Mouse (Mus musculus): ENCODE measurements around the gene Rabl2. TPM values are rescaled to one million over a fixed set of nuclear protein-coding genes. Genes with fewer than 3 reads are reported as not detected.

Gene Rabl2
- total RNA-seq (2014; rRNA removed; ENCODE audit: low replicate concordance) (9.6 and 12.7 TPM in 2 replicates), polyA plus RNA-seq (2015; fragmentation: Nextera tagmentation; extraction: Ambion mirVana) (9.2 and 10.3 TPM in 2 replicates)

DNA sequence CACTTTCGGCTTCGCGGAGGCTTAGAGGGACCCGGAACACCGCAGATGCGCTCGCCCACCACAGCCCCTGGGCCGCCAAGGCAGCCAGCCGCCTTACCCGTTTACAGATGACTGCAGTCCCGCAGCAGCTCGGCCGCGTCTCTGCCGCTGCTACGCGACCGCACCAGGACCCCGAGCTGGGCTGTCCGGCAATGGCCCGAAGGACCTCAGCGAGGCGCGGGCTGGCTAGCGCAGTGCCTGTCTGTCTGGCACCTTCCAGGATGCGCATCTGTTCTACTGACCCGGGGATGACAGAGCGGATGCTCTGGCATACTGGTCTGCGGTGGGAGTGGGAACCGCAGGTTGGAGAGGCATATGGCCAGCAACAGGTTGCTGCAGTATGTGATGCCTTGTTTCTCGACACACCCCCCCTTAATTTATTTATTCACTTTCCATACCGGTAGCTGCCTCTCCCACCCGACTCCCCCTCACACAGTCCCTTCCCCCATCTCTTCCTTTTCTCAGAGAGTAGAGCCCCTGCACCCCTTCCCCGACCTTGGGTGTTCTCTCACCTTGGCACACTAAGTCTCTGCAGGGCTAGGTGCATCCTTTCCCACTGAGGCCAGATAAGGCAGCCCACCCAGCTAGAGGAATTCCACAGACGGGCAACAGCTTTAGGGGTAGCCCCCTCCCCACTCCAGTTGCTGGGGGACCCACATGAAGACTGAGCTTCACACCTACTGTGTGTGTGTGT lies at the start of gene Rabl2:
TSS of gene Rabl2 (minus strand) at position 201 of the 733 bp plus-strand sequence.
- Histone ChIP-seq H3K27ac (ENCODE audit: low read depth) (no peak within 1 kb of the TSS), H3K9ac (replicated peaks; ENCODE audit: low read depth, low read length) (peak within 1 kb of the TSS; percentile 64), H3K9me3 (replicated peaks; ENCODE audit: control insufficient read depth, low read length) (no peaks in the 10 kb centered on the region), H3K4me2 (ENCODE audit: low read depth, low read length) (peak within 1 kb of the TSS; percentile 89), H3K27me3 (ENCODE audit: control insufficient read depth, insufficient read depth, low read length) (no peaks in the 10 kb centered on the region), H3K4me1 (ENCODE audit: control insufficient read depth, insufficient read depth) (0 out of 2 replicates have a peak, but pooled peaks cover 4% of the 10 kb centered on the region), H3K36me3 (replicated peaks; ENCODE audit: control insufficient read depth, insufficient read depth, low read length) (0 out of 2 replicates have a peak, but pooled peaks cover 6% of the 10 kb centered on the region), H3K4me3 (ENCODE audit: low read depth, low read length) (peak within 1 kb of the TSS; percentile 86)
- WGBS: under 1% methylated on average over 35 of the region's 35 CpGs
- TF ChIP-seq EP300 (IDR thresholded peaks at IDR 0.05; ENCODE audit: low read depth) (peak; percentile 81; the same call in 1 of the 2 replicates), CTCF (IDR thresholded peaks at IDR 0.05; ENCODE audit: low read depth) (0 out of 2 replicates have a peak, but pooled peaks have one; percentile 11)
- peak; percentile 96 for ATAC-seq (ENCODE audit: insufficient read depth, low read depth)
- DNase-seq (ENCODE audit: low spot score): peak; percentile 75

- Histone ChIP-seq H3K4me2 (ENCODE audit: low read depth, low read length) (no peak overlapping the region), H3K9ac (replicated peaks; ENCODE audit: low read depth, low read length) (no peak overlapping the region), H3K4me1 (ENCODE audit: control insufficient read depth, insufficient read depth) (no peaks in the 10 kb centered on the region), H3K9me3 (replicated peaks; ENCODE audit: control insufficient read depth, low read length) (no peaks in the 10 kb centered on the region), H3K4me3 (ENCODE audit: low read depth, low read length) (no peak overlapping the region), H3K36me3 (replicated peaks; ENCODE audit: control insufficient read depth, insufficient read depth, low read length) (no peaks in the 10 kb centered on the region), H3K27me3 (ENCODE audit: control insufficient read depth, insufficient read depth, low read length) (no peaks in the 10 kb centered on the region), H3K27ac (ENCODE audit: low read depth) (no peak overlapping the region)
- DNase-seq (ENCODE audit: low spot score) (peak; percentile 75), ATAC-seq (ENCODE audit: insufficient read depth, low read depth) (peak; percentile 51)
- TF ChIP-seq EP300 (IDR thresholded peaks at IDR 0.05; ENCODE audit: low read depth) (no peak), CTCF (IDR thresholded peaks at IDR 0.05; ENCODE audit: low read depth) (peak; percentile 99)
- 5% methylated on average over 6 of the region's 6 CpGs for WGBS
These were observed 31.9 kb upstream of the Rabl2 start for GRCm38 (mm10) chr15:89623626-89623959.

GRCm38 (mm10) chr15:89622959-89623625 lies 31.4 kb upstream of the Rabl2 start:
- no peak for ATAC-seq (ENCODE audit: insufficient read depth, low read depth)

DNA sequence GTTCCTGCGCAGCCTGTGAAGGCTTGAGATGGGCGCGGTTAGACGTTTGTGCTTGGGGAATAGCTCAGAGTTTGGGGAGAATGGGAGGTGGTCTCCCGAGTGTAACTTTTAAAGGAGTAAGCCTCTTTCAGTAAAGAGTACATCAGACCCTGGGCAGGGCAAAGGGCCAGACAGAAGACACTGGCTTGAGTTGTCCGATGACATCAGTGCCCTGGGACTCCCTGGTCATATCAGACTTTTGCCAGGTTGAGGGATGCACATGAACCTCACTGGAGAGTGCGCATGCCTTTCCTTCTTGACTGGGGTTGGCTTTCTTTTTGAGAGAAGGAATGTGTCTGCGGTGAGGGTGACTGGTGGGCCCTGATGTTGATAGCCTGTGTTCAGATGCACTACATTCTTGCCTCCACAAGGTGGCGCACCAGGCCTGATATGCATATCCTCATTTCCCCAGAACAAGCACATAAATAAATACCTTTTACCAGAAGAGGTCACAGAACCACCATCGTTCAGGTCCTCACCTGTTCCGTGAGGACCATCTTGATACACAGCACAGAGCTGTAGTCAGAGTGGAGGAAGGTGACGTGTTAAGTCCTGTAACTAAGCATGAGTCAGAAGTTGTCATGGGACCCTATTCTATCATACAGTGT lies 30.7 kb upstream of the Rabl2 start:
- Histone ChIP-seq H3K9ac (replicated peaks; ENCODE audit: low read depth, low read length) (no peak overlapping the region), H3K9me3 (replicated peaks; ENCODE audit: control insufficient read depth, low read length) (no peaks in the 10 kb centered on the region), H3K27ac (ENCODE audit: low read depth) (no peak overlapping the region), H3K36me3 (replicated peaks; ENCODE audit: control insufficient read depth, insufficient read depth, low read length) (no peaks in the 10 kb centered on the region), H3K4me3 (ENCODE audit: low read depth, low read length) (no peak overlapping the region), H3K4me1 (ENCODE audit: control insufficient read depth, insufficient read depth) (no peaks in the 10 kb centered on the region), H3K27me3 (ENCODE audit: control insufficient read depth, insufficient read depth, low read length) (no peaks in the 10 kb centered on the region), H3K4me2 (ENCODE audit: low read depth, low read length) (no peak overlapping the region)
- DNase-seq (ENCODE audit: low spot score): peak; percentile 54
- 74% methylated on average over 12 of the region's 12 CpGs for WGBS
- ATAC-seq (ENCODE audit: insufficient read depth, low read depth): no peak
- TF ChIP-seq CTCF (IDR thresholded peaks at IDR 0.05; ENCODE audit: low read depth) (peak; percentile 76), EP300 (IDR thresholded peaks at IDR 0.05; ENCODE audit: low read depth) (no peak)

More at GRCm38 (mm10) chr15:89622959-89623625, 31.4 kb upstream of the Rabl2 start:
- no peak overlapping the region for H3K4me3 ChIP-seq (ENCODE audit: low read depth, low read length)
- WGBS: 38% methylated on average over 5 of the region's 5 CpGs
- H3K36me3 ChIP-seq (replicated peaks; ENCODE audit: control insufficient read depth, insufficient read depth, low read length): no peaks in the 10 kb centered on the region
- TF ChIP-seq CTCF (IDR thresholded peaks at IDR 0.05; ENCODE audit: low read depth) (no peak), EP300 (IDR thresholded peaks at IDR 0.05; ENCODE audit: low read depth) (no peak)
- no peaks in the 10 kb centered on the region for H3K4me1 ChIP-seq (ENCODE audit: control insufficient read depth, insufficient read depth)
- H3K27me3 ChIP-seq (ENCODE audit: control insufficient read depth, insufficient read depth, low read length): no peaks in the 10 kb centered on the region
- no peak for DNase-seq (ENCODE audit: low spot score)
- no peak overlapping the region for H3K9ac ChIP-seq (replicated peaks; ENCODE audit: low read depth, low read length)
- H3K27ac ChIP-seq (ENCODE audit: low read depth): no peak overlapping the region
- H3K4me2 ChIP-seq (ENCODE audit: low read depth, low read length): no peak overlapping the region
- no peaks in the 10 kb centered on the region for H3K9me3 ChIP-seq (replicated peaks; ENCODE audit: control insufficient read depth, low read length)

DNA sequence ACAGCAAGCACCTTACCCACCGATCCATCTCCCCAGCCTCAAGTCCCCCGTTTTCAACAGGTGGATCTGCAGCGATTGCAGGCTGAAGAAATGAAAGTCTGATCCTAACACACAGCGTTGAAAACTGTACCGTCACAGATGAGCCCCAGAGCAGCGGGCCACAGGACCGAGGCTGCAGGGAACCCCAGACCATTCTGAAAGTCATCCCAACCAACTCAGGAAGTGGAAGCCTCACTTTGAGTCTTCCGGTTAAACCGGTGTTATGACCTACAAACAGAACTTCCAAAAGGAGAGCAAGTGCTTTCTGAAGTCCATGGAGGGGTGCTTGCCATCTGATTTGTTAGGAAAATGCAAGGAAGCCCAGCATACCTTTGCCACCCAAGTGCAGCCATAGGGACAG lies 16.2 kb upstream of the Rabl2 start:
- ATAC-seq (ENCODE audit: insufficient read depth, low read depth) (no peak), DNase-seq (ENCODE audit: low spot score) (no peak)
- no peaks in the 10 kb centered on the region for H3K27me3 ChIP-seq (ENCODE audit: control insufficient read depth, insufficient read depth, low read length)
- H3K9me3 ChIP-seq (replicated peaks; ENCODE audit: control insufficient read depth, low read length): no peaks in the 10 kb centered on the region
- no peak overlapping the region; the same call in 1 of the 2 replicates for H3K4me2 ChIP-seq (ENCODE audit: low read depth, low read length)
- no peaks in the 10 kb centered on the region for H3K4me1 ChIP-seq (ENCODE audit: control insufficient read depth, insufficient read depth)
- H3K36me3 ChIP-seq (replicated peaks; ENCODE audit: control insufficient read depth, insufficient read depth, low read length): no peaks in the 10 kb centered on the region
- H3K4me3 ChIP-seq (ENCODE audit: low read depth, low read length): no peak overlapping the region
- H3K27ac ChIP-seq (ENCODE audit: low read depth): no peak overlapping the region
- no peak for TF ChIP-seq CTCF (IDR thresholded peaks at IDR 0.05; ENCODE audit: low read depth)
- no peak for TF ChIP-seq EP300 (IDR thresholded peaks at IDR 0.05; ENCODE audit: low read depth)
- WGBS: 76% methylated on average over 9 of the region's 9 CpGs
- no peak overlapping the region for H3K9ac ChIP-seq (replicated peaks; ENCODE audit: low read depth, low read length)

Data from heart, postnatal 0 days (tissue).